Mouse (Mus musculus) olfactory bulb, adult 2 months (tissue): ENCODE data around the gene 2310057N15Rik.

ENCODE experiments used
- CTCF ChIP-seq: fragments of 200-500 bp; IDR thresholded peaks from 2 replicates; pipeline ENCODE4 v1.5.1; 2012; ENCODE audit warnings: low read depth, mild to moderate bottlenecking, low read length, moderate library complexity; ENCODE audit not compliant: insufficient read depth
- POLR2A ChIP-seq: fragments of 200-500 bp; IDR thresholded peaks from 2 replicates; pipeline ENCODE4 v1.6.1; 2012; ENCODE audit warnings: mild to moderate bottlenecking, low read depth, low read length, moderate library complexity; ENCODE audit not compliant: insufficient read depth

DNA sequence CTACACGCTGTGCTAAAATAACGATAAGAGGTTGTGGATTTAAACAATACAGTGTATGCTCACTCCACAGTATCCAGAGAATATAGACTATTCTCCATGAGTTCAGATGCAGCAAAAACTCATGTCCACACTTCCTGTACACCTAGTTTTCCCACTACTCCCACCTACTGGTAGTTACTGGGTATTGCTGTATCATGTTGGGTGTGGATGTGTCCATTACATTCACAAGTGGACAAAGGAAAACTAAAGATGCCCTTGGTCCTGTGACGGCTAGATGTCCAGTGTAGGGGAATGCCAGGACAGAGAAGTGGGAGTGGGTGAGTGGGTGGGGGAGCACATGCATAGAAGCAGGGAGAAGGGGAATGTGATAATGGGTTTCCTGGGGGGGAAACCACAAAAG lies 49.7 kb upstream of the 2310057N15Rik start:
- TF ChIP-seq CTCF = no peak
- TF ChIP-seq POLR2A = no peak
